Mouse (Mus musculus): Measurements from ENCODE around the gene Ildr2. TPM values are rescaled to one million over a fixed set of nuclear protein-coding genes. Genes with fewer than 3 reads are reported as not detected.

The Ildr2 gene
- total and polyA plus RNA-seq, 3 experiments = 0.11 TPM; not detected in 2

DNA sequence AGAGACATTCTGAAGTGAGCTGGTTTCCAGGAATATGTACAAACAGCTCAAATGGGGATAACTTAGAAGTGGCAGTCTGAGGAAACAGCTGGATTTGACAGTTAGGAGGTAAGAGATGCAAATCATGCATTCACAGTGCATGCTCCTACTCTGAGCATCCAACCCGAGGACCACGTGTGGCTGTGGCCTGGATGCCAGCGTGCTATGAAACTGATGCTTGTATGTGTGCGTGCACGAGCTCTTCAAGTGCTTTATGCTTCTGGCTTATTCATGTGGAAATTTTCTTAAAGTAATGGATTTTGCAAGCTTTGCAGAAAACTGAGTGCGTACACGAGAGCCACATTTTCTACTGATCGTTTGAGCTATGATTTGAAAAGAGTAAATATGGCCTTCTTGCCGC, 32.3 kb downstream of the Ildr2 start:
- Histone ChIP-seq H3K9me3 (replicated peaks) (no peaks in the 10 kb centered on the region), H3K4me1 (ENCODE audit: insufficient read depth, low read depth, low read length) (no peaks in the 10 kb centered on the region), H3K36me3 (replicated peaks) (no peaks in the 10 kb centered on the region), H3K4me3 (ENCODE audit: low read depth, low read length) (no peak overlapping the region), H3K27me3 (ENCODE audit: insufficient read depth, low read length) (peaks cover 4% of the 10 kb centered on the region; the same call in 1 of the 2 replicates)
- DNase-seq (ENCODE audit: low spot score) = no peak
- TF ChIP-seq GATA2 (IDR thresholded peaks at IDR 0.05; ENCODE audit: borderline replicate concordance, low read depth, low read length) (no peak), TAL1 (conservative IDR thresholded peaks at IDR 0.05; ENCODE audit: low read depth, low read length) (no peak), CTCF (IDR thresholded peaks at IDR 0.05; ENCODE audit: low read depth, low read length) (no peak), POLR2AphosphoS5 (IDR thresholded peaks at IDR 0.05; ENCODE audit: insufficient replicate concordance, low read depth, low read length) (no peak), GATA1 (IDR thresholded peaks at IDR 0.05; ENCODE audit: borderline replicate concordance, low read length) (no peak)
- no peak for ATAC-seq (ENCODE audit: extremely low read depth, insufficient number of reproducible peaks, low FRiP score, poor library complexity, severe bottlenecking)

DNA sequence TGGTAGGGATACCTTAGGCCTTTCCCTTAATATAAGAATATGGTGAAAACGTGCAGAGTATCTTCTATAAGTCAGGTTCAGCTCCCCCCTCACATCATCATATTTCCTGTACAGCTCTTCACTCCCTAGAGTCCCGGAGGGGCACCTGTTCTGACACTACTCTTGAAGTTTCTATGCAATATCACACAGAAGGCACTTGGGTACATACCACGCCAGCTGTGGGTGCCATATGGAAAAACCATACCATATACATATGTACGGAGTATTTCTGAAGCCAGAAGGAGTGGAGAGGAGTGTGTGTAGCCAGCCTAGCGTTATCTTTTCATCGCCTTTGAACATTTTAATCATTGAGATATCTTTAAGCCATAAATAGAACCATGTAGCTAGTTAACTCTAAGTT, 36.6 kb downstream of the Ildr2 start:
- H3K36me3 ChIP-seq (replicated peaks) = no peaks in the 10 kb centered on the region
- H3K9me3 ChIP-seq (replicated peaks) = no peaks in the 10 kb centered on the region
- TF ChIP-seq GATA2 (IDR thresholded peaks at IDR 0.05; ENCODE audit: borderline replicate concordance, low read depth, low read length) = no peak
- no peak for TF ChIP-seq CTCF (IDR thresholded peaks at IDR 0.05; ENCODE audit: low read depth, low read length)
- no peak for TF ChIP-seq GATA1 (IDR thresholded peaks at IDR 0.05; ENCODE audit: borderline replicate concordance, low read length)
- DNase-seq (ENCODE audit: low spot score) (no peak), ATAC-seq (ENCODE audit: extremely low read depth, insufficient number of reproducible peaks, low FRiP score, poor library complexity, severe bottlenecking) (no peak)
- no peaks in the 10 kb centered on the region for H3K27me3 ChIP-seq (ENCODE audit: insufficient read depth, low read length)
- H3K4me3 ChIP-seq (ENCODE audit: low read depth, low read length) = no peak overlapping the region
- H3K4me1 ChIP-seq (ENCODE audit: insufficient read depth, low read depth, low read length) = no peaks in the 10 kb centered on the region

DNA sequence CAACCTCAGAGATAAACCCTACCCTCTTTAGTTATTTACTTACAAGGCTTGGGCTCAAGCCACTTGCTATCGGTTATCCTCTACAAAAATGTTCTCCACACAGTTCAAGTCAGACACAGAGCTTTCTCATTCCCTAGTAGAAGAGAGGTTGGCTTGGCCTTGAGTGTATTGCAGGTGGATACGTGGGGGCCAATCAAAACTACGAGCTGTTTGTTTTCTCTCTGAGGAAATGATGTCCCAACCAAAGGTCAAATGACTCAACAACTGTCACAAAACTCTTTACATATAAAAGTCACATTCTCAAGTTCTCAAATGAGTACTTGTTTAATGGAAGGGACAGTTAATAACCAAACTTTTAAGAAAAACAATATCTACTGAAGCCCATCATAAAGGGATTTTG, 39.1 kb downstream of the Ildr2 start:
- H3K4me3 ChIP-seq (ENCODE audit: low read depth, low read length) = no peak overlapping the region
- no peaks in the 10 kb centered on the region for H3K9me3 ChIP-seq (replicated peaks)
- TF ChIP-seq TAL1 (conservative IDR thresholded peaks at IDR 0.05; ENCODE audit: low read depth, low read length) (no peak), POLR2AphosphoS5 (IDR thresholded peaks at IDR 0.05; ENCODE audit: insufficient replicate concordance, low read depth, low read length) (no peak), GATA1 (IDR thresholded peaks at IDR 0.05; ENCODE audit: borderline replicate concordance, low read length) (no peak), GATA2 (IDR thresholded peaks at IDR 0.05; ENCODE audit: borderline replicate concordance, low read depth, low read length) (no peak), CTCF (IDR thresholded peaks at IDR 0.05; ENCODE audit: low read depth, low read length) (no peak)
- no peak for DNase-seq (ENCODE audit: low spot score)
- ATAC-seq (ENCODE audit: extremely low read depth, insufficient number of reproducible peaks, low FRiP score, poor library complexity, severe bottlenecking) = no peak
- H3K4me1 ChIP-seq (ENCODE audit: insufficient read depth, low read depth, low read length) = no peaks in the 10 kb centered on the region
- H3K36me3 ChIP-seq (replicated peaks) = no peaks in the 10 kb centered on the region
- no peaks in the 10 kb centered on the region for H3K27me3 ChIP-seq (ENCODE audit: insufficient read depth, low read length)

DNA sequence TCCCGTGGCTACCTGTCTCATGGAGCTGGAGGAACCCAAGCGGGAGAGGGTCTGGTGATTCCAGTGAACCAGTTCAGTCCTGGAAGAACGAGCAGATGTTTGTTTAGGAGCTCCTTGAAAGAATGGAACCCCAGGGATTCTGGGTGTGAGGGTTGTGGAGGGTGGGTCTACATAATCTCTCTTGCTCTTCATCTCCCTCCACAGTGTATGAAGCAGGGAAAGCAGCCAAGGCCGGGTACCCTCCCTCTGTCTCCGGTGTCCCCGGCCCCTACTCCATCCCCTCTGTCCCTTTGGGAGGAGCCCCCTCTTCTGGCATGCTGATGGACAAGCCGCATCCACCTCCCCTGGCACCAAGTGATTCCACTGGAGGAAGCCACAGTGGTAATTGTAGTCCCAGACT, 41.6 kb downstream of the Ildr2 start:
- no peaks in the 10 kb centered on the region for H3K36me3 ChIP-seq (replicated peaks)
- H3K4me1 ChIP-seq (ENCODE audit: insufficient read depth, low read depth, low read length) = no peaks in the 10 kb centered on the region
- TF ChIP-seq TAL1 (conservative IDR thresholded peaks at IDR 0.05; ENCODE audit: low read depth, low read length) (no peak), GATA2 (IDR thresholded peaks at IDR 0.05; ENCODE audit: borderline replicate concordance, low read depth, low read length) (no peak), GATA1 (IDR thresholded peaks at IDR 0.05; ENCODE audit: borderline replicate concordance, low read length) (no peak), POLR2AphosphoS5 (IDR thresholded peaks at IDR 0.05; ENCODE audit: insufficient replicate concordance, low read depth, low read length) (no peak), CTCF (IDR thresholded peaks at IDR 0.05; ENCODE audit: low read depth, low read length) (no peak)
- H3K4me3 ChIP-seq (ENCODE audit: low read depth, low read length) = no peak overlapping the region
- DNase-seq (ENCODE audit: low spot score) (no peak), ATAC-seq (ENCODE audit: extremely low read depth, insufficient number of reproducible peaks, low FRiP score, poor library complexity, severe bottlenecking) (no peak)
- no peaks in the 10 kb centered on the region for H3K27me3 ChIP-seq (ENCODE audit: insufficient read depth, low read length)
- H3K9me3 ChIP-seq (replicated peaks) = no peaks in the 10 kb centered on the region

DNA sequence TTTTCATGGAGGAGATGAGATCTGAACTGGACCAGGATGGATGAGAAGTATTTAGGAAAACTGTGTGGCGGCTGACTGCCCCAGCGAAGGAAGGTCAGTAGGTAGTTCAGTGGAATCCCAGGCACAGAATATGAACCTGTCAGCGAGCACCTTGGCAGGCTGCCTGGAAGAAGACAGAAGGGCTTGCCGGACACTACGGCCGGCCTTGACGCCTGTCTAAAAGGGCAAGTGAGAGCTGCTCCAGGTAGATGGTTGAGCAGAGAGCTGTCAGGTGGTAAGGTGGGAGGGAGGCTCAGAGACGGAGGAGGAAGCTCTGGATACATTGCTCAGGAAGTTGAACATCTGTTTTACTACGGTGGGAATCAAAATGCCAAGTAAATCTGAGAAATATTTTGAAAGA, 42.4 kb downstream of the Ildr2 start:
- DNase-seq (ENCODE audit: low spot score) (no peak), ATAC-seq (ENCODE audit: extremely low read depth, insufficient number of reproducible peaks, low FRiP score, poor library complexity, severe bottlenecking) (no peak)
- H3K36me3 ChIP-seq (replicated peaks) = no peaks in the 10 kb centered on the region
- H3K27me3 ChIP-seq (ENCODE audit: insufficient read depth, low read length) = no peaks in the 10 kb centered on the region; the same call in 1 of the 2 replicates
- no peaks in the 10 kb centered on the region for H3K4me1 ChIP-seq (ENCODE audit: insufficient read depth, low read depth, low read length)
- H3K4me3 ChIP-seq (ENCODE audit: low read depth, low read length) = no peak overlapping the region
- H3K9me3 ChIP-seq (replicated peaks) = no peaks in the 10 kb centered on the region
- no peak for TF ChIP-seq POLR2AphosphoS5 (IDR thresholded peaks at IDR 0.05; ENCODE audit: insufficient replicate concordance, low read depth, low read length)
- no peak for TF ChIP-seq CTCF (IDR thresholded peaks at IDR 0.05; ENCODE audit: low read depth, low read length)
- no peak for TF ChIP-seq TAL1 (conservative IDR thresholded peaks at IDR 0.05; ENCODE audit: low read depth, low read length)
- TF ChIP-seq GATA1 (IDR thresholded peaks at IDR 0.05; ENCODE audit: borderline replicate concordance, low read length) = no peak
- no peak for TF ChIP-seq GATA2 (IDR thresholded peaks at IDR 0.05; ENCODE audit: borderline replicate concordance, low read depth, low read length)

DNA sequence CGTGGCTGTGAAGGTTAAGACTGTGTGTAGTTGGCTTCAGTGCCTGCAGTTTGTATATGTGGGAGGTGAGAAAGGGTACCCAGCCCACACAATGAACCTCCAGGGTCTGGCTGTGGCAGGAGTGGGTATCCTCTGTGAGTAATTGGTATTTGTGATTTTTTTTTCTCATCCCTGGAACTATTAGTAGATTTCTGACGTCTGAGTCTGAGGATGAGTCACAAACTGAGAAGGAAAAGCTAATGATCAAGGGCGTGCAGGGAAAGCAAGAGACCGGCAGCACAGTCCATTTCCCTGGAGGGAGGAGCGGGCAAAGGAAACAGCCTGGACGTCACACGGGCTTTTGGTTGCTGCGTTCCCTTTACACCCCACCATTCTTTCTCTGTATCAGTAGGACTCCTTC, 43.0 kb downstream of the Ildr2 start:
- no peak overlapping the region for H3K4me3 ChIP-seq (ENCODE audit: low read depth, low read length)
- DNase-seq (ENCODE audit: low spot score) (no peak), ATAC-seq (ENCODE audit: extremely low read depth, insufficient number of reproducible peaks, low FRiP score, poor library complexity, severe bottlenecking) (no peak)
- no peaks in the 10 kb centered on the region for H3K9me3 ChIP-seq (replicated peaks)
- no peaks in the 10 kb centered on the region; the same call in 1 of the 2 replicates for H3K27me3 ChIP-seq (ENCODE audit: insufficient read depth, low read length)
- H3K36me3 ChIP-seq (replicated peaks) = no peaks in the 10 kb centered on the region
- no peaks in the 10 kb centered on the region for H3K4me1 ChIP-seq (ENCODE audit: insufficient read depth, low read depth, low read length)
- TF ChIP-seq CTCF (IDR thresholded peaks at IDR 0.05; ENCODE audit: low read depth, low read length) (no peak), TAL1 (conservative IDR thresholded peaks at IDR 0.05; ENCODE audit: low read depth, low read length) (no peak), POLR2AphosphoS5 (IDR thresholded peaks at IDR 0.05; ENCODE audit: insufficient replicate concordance, low read depth, low read length) (no peak), GATA2 (IDR thresholded peaks at IDR 0.05; ENCODE audit: borderline replicate concordance, low read depth, low read length) (no peak), GATA1 (IDR thresholded peaks at IDR 0.05; ENCODE audit: borderline replicate concordance, low read length) (no peak)
